Mouse (Mus musculus): Measurements from ENCODE around the gene Nploc4.

GRCm38 (mm10) chr11:120465521-120465920 is 28.0 kb upstream of the Nploc4 start:
- TF ChIP-seq POLR2A (IDR thresholded peaks at IDR 0.05; ENCODE audit: borderline replicate concordance, low read depth, low read length) (no peak), CTCF (IDR thresholded peaks at IDR 0.05; ENCODE audit: low read depth, low read length) (no peak)
